Mouse (Mus musculus): ENCODE results near the gene Dusp16. TPM values are rescaled to one million over a fixed set of nuclear protein-coding genes. Genes with fewer than 3 reads are reported as not detected.

Dusp16 gene
- polyA plus RNA-seq, 1 experiment from 2014 or later, result 6.7 TPM

Other genes with a start within 250 kb of the Dusp16 start
- 12.6 and 13.1 TPM in 2 replicates for gene Lrp6, start 225.7 kb downstream of the Dusp16 start, polyA plus RNA-seq (2016; fragmentation: Nextera tagmentation; extraction: Ambion mirVana)
- 0.74 and 0.85 TPM in 2 replicates for gene Mansc1, start 160.1 kb downstream of the Dusp16 start, polyA plus RNA-seq (2016; fragmentation: Nextera tagmentation; extraction: Ambion mirVana)
- gene Borcs5, start 153.1 kb downstream of the Dusp16 start, polyA plus RNA-seq (2016; fragmentation: Nextera tagmentation; extraction: Ambion mirVana), result 13.5 and 14.1 TPM in 2 replicates
- gene Crebl2, start 37.5 kb upstream of the Dusp16 start, polyA plus RNA-seq (2016; fragmentation: Nextera tagmentation; extraction: Ambion mirVana), result 1.2 and 1.8 TPM in 2 replicates
- 7.1 and 8.4 TPM in 2 replicates for gene Gpr19, start 106.0 kb upstream of the Dusp16 start, polyA plus RNA-seq (2016; fragmentation: Nextera tagmentation; extraction: Ambion mirVana)
- 9.5 and 9.9 TPM in 2 replicates for gene Cdkn1b, start 127.8 kb upstream of the Dusp16 start, polyA plus RNA-seq (2016; fragmentation: Nextera tagmentation; extraction: Ambion mirVana)
- gene Apold1, start 189.1 kb upstream of the Dusp16 start, polyA plus RNA-seq (2016; fragmentation: Nextera tagmentation; extraction: Ambion mirVana), result 2.2 and 2.3 TPM in 2 replicates
- 84.5 and 87.3 TPM in 2 replicates for gene Ddx47, start 219.0 kb upstream of the Dusp16 start, polyA plus RNA-seq (2016; fragmentation: Nextera tagmentation; extraction: Ambion mirVana)

All from liver, embryonic 12.5 days (tissue).